Mouse (Mus musculus): ENCODE measurements around the gene Slc25a42.

Slc25a42 gene

GRCm38 (mm10) chr8:70212112-70213055 is at the start of gene Slc25a42:
Gene Slc25a42, minus strand, starts transcription at chr8:70212305.
- peak; percentile 100 for DNase-seq

GRCm38 (mm10) chr8:70259043-70259442 is 46.9 kb upstream of the Slc25a42 start:
- DNase-seq = no peak

GRCm38 (mm10) chr8:70258600-70258999 is 46.5 kb upstream of the Slc25a42 start:
- no peak for DNase-seq

GRCm38 (mm10) chr8:70257456-70257855 is 45.4 kb upstream of the Slc25a42 start:
- DNase-seq = no peak

- DNase-seq = no peak
These were observed 42.5 kb upstream of the Slc25a42 start for GRCm38 (mm10) chr8:70254628-70255027.

- DNase-seq = no peak
These were observed 35.7 kb upstream of the Slc25a42 start for GRCm38 (mm10) chr8:70247841-70248240.

GRCm38 (mm10) chr8:70246622-70247021 is 34.5 kb upstream of the Slc25a42 start:
- no peak for DNase-seq

GRCm38 (mm10) chr8:70240642-70241041 is 28.5 kb upstream of the Slc25a42 start:
- peak; percentile 15 for DNase-seq

- no peak for DNase-seq
These were observed 25.7 kb upstream of the Slc25a42 start for GRCm38 (mm10) chr8:70237842-70238241.

- no peak for DNase-seq
These were observed 22.6 kb upstream of the Slc25a42 start for GRCm38 (mm10) chr8:70234781-70235128.

GRCm38 (mm10) chr8:70234080-70234780 is 22.1 kb upstream of the Slc25a42 start, which contains the start of the genes Sugp2 and Armc6:
Gene Sugp2, plus strand, starts transcription at chr8:70234226.
Gene Armc6, minus strand, starts transcription at chr8:70234466.
- peak; percentile 95 for DNase-seq

GRCm38 (mm10) chr8:70233606-70234005 is 21.5 kb upstream of the Slc25a42 start:
- peak; percentile 12 for DNase-seq

- no peak for DNase-seq
These were observed 18.7 kb upstream of the Slc25a42 start for GRCm38 (mm10) chr8:70230837-70231236.

- no peak for DNase-seq
These were observed 15.9 kb upstream of the Slc25a42 start for GRCm38 (mm10) chr8:70227997-70228396.

- peak; percentile 77 for DNase-seq
These were observed 11.2 kb upstream of the Slc25a42 start for GRCm38 (mm10) chr8:70223341-70223740.

- no peak for DNase-seq
These were observed 9.9 kb upstream of the Slc25a42 start for GRCm38 (mm10) chr8:70222041-70222440.

GRCm38 (mm10) chr8:70220911-70221310 is 8.8 kb upstream of the Slc25a42 start:
- no peak for DNase-seq

GRCm38 (mm10) chr8:70220236-70220840 is 8.2 kb upstream of the Slc25a42 start:
- peak; percentile 82 for DNase-seq

- DNase-seq = peak; percentile 75
These were observed 7.1 kb upstream of the Slc25a42 start for GRCm38 (mm10) chr8:70219107-70219684.

GRCm38 (mm10) chr8:70217441-70217840 is 5.3 kb upstream of the Slc25a42 start:
- peak; percentile 81 for DNase-seq

- peak; percentile 92 for DNase-seq
These were observed 4.5 kb upstream of the Slc25a42 start for GRCm38 (mm10) chr8:70216566-70216965.

- peak; percentile 9 for DNase-seq
These were observed 4.1 kb upstream of the Slc25a42 start for GRCm38 (mm10) chr8:70216161-70216560.

- peak; percentile 5 for DNase-seq
These were observed 3.0 kb upstream of the Slc25a42 start for GRCm38 (mm10) chr8:70215092-70215491.
